Mouse (Mus musculus) heart, postnatal 0 days (tissue): ENCODE measurements around the gene A730049H05Rik.

ENCODE experiments used
- CTCF ChIP-seq: IDR thresholded peaks from 2 replicates; pipeline ENCODE4 v1.5.1; 2016; ENCODE audit warnings: antibody characterized with exemption, control low read depth, low read depth
- EP300 ChIP-seq: IDR thresholded peaks from 2 replicates; pipeline ENCODE4 v1.6.1; 2016; ENCODE audit warnings: antibody characterized with exemption, low read depth

DNA sequence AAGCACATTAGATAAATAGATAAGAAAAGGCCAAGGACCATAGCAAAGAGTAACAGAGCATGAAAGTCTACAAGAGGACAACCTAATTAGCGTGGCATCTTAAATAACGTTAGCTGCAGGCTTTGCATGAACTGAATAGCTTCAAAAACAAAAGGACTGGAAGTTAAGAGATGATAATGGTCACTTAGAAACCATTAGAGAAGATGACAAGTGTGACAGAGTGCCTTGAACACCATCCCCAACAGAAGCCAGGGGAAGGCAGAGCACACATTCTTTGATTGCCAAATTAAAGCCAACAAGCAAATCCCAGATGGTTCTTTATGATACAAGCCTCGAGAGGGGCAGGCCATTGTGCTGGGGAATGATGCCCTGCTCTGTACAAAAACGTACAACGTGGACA lies 5.3 kb downstream of the A730049H05Rik start:
- TF ChIP-seq CTCF, result no peak
- no peak for TF ChIP-seq EP300
